Mouse (Mus musculus) c-Kit-negative CD71-positive TER-119-positive erythroid progenitor cells, embryonic 14.5 days (primary cell): Measurements from ENCODE around the gene Esrrb.

Experiments
- DNase-seq: peaks from one replicate; pipeline ENCODE4 v3.0.0-alpha.2; 2013; ENCODE audit warnings: low read depth, low spot score

Gene Esrrb

DNA sequence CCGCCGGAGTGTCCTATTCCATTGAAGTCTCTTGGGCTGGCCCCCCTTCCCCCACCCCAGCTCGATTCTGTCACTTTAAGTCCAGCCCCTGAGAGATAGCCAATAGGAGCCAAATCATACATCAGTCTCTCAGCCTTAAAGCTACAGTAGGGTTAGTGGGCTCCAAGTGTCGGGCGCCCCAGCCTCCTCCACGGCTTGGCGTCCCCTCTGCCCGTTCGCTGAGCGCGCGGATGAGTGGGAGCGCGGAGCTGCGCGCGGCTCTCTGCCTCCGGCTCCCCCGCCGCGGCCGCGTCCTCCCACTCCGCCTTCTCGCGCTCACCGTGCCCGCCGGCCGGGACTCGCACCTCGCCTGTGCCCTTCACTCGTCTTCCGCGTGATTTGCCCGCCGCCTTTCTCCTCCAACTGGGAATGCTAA, 60.6 kb downstream of the Esrrb start:
- no peak for DNase-seq

DNA sequence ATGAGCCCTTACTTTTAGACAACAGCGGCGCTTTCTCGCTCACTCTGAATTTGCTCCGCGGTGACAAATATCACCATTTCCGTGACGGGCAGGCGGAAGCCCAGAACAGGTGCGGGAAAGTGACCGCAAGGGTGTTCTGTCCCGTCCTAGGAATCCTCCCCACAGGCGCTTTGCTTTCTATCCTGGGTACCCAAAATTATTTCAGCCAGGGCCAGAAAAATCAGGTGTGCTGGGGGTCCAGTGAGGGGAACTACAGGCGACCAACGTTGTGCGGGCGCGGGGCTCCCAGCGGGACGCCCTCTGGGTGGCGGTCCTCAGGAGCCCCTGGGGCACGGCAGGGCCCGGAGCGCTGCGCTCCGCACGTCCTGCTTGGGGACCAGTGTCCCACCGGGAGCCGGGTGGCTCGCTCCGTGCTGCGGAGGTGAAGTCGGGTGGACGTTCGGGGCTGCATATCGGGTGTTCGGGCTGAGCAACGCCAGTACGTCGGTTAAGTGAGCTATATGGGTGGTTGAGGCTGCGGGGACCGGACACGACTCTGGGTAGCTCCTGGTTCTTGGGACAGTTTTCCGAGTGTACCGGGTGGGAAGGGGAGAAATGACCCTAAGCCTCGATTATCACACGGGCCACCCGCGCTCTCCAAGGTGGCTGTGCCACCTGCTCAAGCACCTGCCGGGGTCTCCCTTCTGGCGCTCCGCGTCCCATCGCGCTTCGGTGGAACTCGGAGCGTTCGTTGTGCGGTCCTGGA, 61.4 kb downstream of the Esrrb start:
- DNase-seq: no peak

DNA sequence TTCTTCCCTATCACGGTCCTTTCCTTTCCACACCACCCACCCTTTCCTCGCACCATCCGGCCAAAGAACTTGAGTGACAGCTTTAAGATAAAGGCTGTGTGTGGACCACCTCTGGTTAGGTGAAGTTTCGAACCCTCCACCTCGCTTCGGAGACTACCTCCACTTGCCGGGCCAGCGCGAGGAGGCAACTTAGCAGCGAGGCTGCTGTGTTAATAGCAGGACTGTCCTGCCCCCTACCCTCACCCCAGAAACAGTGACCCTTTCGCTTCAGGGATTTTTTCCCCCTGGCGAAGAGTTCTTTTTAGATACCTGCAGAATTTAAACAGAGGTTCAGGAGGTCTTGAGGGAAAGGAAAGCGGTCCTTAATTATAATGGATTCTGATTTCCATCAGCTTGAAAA, 62.2 kb downstream of the Esrrb start:
- DNase-seq: no peak

DNA sequence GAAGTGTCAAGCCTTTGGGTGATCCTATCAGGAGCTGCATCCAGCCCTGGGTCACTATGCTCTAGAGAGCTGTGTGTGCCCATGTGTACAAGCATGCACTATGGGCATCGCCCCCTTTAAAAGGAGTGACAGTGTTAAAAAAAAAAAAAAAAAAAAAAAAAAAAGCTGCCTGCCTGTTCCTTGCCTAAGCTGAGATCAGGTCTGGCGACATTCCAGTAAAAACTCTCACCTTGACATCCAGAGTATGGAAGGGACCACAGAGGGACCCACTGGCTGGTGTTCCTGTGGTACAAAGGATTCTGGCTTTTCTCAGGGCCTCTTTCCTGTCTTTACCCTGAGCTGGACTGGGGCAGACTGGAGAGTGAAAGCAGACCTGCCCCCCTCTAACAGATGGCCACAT, 66.7 kb downstream of the Esrrb start:
- no peak for DNase-seq

DNA sequence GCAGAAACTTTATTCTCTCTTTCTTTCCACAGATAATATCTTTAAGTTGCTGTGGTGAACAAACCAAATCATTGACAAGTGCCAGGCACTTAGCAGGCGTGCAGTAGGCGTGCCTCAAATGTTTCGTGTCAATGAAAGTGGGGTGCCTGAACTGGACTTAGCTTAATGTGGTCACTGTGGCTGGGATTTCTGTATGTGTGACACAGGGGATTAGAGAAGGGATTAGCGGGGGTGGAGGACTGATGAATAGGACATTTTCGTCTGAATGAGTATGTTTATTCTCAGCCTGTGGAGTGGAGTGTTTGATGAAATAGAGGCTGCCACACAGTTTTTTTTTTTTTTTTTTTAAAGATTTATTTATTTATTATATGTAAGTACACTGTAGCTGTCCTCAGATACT, 70.8 kb downstream of the Esrrb start:
- DNase-seq: no peak

DNA sequence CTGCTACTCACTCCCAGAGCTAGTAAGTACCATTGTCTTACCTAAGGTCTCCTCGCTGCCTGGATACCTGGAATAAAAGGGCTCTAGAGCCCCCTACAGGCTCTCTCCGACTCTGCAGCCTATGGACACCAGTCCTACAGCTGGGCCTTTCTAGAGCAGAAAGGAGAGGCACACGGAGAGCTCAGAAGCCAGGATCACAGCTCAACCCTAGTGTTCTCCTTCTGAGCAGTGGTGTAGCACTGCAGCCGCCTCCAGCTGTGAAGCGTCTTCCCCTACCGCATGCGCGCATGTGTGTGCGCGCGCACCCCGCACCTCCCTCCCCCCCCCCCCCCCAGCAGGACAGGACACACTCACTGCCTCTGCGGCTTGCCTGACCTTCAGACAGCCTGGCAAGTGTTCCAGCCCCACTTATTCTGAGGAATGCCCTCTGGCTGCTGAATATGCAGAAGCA, 72.5 kb downstream of the Esrrb start:
- no peak for DNase-seq

DNA sequence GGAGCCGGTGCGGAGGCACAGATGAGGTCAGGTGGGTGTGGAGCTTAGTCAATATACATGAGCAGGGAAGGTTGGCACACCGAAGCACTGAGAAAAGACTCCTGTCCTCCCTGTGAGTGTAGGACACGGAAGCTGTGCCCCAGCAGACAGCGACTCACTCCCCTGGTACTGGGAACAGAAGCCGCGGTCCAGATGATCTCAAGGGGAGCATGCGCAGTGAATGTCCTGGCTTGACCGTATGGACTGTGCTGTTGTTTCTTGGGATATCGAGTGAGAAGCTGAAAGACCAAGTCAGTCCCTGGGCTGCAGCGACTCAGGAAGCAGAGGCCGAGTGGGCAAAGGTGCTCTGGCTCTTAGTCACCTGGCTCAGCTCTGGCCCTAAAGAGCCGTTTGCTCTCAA, 74.7 kb downstream of the Esrrb start:
- DNase-seq: no peak

DNA sequence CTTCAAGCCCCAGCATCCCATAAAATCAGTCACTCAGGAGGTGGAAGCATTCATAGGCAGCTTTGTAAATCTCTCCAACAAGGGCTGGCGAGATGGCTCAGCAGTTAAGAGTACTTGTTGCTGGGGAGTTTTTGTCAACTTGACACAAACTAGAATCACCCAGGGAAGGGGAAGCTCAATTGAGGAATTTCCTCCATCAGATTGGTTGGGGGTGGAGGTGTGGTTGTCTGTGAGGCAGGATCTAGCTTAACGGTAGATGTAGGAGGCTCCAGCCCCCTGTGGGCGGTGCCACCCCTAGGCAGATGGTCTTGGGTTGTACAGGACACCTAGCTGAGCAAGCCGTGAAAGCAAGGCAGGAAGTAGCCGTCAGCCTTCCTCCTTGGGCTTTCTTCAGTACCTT, 89.9 kb downstream of the Esrrb start:
- no peak for DNase-seq

DNA sequence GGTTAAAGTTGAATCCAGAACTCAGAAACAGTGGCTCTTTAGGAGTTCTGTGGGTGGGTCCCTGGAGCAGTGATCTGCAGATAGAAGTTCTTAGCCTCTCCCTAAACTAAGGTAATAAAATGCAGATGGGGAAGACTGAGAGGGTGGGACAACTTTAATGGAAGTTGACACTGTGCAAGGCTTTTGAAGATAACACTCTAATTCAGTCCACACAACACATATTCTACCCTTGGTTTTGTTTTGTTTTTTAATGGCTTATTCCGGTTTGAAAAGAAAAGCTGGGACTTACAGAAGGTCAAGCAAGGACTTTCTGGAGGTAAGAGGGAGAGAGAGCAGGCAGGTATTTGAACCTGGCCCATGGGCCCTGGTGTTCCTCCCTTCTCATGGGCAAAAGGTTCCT, 94.1 kb downstream of the Esrrb start:
- no peak for DNase-seq

DNA sequence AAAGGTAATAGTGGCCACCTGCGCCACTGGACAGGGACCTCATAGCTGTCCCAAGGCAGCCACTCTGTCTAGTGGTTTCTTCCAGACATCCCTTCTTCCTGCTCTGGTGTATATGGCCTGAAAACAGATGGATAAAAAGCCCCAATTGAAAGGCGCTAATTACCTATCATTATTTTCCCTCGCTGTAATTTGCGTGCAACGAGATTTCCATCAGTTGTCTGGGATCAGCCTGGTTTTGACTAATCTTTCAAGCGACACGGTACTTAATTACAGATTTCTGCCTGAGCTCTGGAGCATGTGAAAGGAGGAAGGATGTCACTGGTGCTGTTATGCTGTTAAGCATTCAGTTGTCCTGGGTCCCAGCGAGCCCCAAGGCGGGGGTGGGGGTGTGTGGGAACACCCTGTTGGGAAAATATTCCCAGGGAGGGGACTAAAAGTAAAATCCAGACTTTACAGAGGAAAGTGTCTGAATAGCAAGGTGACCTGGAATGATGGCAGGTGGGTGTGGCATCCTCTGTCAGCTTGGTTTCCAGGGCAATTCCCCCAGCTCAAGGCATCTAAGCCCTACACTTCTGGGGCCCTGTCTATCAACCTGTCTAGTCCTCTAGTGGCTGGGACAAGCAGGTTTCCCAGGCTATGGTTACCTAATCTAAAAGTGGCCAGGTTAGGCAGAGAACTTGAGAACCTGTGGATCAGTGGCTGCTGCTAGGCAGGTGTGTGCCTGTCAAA, 102.0 kb downstream of the Esrrb start:
- no peak for DNase-seq

DNA sequence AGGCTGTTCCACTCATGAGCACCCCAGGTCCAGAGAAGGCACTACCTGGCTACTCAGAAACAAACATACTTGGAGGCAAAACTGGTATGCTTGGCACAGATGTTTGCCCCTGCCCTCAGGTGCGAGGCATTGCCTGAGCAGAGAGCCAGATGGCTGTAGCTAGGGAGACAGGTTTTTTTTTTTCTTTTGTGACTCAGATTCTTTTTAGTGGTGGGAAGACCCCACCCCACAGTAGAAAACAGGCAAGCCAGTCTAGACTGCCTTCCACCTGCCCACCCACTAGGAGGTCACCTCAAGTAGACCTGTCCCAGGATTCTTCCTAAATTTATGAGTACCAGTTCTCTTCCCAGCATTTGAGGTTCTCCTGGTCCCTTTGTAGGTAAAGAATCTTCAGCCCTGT, 103.5 kb downstream of the Esrrb start:
- DNase-seq: no peak

DNA sequence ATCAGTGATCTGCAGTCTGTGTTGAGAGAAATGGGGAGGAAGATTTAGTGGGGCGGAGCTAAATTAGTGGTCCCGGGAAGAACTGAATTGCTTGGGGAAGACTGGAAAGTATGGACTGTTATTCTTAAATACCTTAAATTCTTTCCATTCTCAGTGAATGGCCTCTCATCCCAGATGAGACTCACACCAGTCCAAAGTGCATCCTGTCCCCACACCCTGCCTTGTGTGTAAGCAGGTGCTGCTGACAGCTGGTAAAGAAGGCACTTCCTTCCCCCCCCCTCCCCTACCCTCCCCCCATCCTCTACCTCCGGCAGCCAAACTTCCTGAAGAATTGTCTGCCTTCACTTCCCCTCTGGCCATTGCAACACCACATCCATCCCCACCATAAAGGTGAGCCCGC, 105.3 kb downstream of the Esrrb start:
- no peak for DNase-seq

DNA sequence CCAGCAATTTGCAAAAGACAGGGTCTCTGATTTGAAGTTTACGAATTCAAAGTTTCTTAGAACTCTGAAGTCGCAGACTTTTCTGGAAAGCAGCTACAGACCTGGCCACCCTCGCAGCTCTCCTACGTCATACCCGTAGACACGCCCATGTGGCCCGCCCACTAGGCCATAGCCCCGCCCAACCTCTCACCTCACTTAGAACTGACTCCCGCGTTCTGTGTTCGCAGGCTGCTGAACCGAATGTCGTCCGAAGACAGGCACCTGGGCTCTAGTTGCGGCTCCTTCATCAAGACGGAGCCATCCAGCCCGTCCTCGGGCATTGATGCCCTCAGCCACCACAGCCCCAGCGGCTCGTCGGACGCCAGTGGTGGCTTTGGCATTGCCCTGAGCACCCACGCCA, 109.0 kb downstream of the Esrrb start:
- no peak for DNase-seq

DNA sequence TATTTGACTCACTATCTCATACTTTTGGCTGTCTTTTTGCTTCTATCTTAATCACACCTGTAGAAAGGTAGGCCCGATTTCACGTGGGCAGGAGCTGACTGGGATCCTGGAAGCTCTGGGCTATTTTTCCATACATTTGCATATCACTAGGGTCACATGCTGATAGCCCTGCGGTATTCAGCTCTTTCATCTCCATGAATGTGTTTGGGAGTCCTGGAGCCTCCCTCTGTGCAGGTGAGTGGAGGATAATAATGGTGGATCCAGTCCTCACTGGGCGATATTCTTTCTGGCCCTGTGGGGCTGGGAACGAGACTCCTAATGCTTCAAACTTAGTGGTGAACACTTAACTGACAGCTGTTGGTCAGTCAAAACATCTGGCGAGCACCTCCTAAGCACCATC, 110.0 kb downstream of the Esrrb start:
- DNase-seq: no peak

DNA sequence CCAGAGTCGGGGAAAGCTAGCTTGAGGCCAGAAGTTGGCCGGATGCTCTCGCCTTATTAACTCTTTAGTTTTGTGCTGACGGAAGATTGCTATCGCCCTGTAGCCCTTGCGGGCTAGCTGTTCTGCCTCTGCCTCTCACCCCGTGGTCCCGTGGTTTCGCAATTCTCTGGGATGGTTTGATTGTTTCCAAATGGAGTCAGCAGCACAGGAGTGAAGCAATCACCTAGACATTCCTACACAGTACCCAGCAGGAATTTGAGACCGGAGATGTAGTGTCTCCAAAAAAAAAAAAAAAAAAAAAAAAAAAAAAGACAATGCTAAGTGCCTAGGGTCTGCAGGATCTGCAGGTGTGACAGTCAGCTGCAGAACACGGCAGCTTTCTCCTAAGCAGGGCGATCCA, 112.7 kb downstream of the Esrrb start:
- no peak for DNase-seq

DNA sequence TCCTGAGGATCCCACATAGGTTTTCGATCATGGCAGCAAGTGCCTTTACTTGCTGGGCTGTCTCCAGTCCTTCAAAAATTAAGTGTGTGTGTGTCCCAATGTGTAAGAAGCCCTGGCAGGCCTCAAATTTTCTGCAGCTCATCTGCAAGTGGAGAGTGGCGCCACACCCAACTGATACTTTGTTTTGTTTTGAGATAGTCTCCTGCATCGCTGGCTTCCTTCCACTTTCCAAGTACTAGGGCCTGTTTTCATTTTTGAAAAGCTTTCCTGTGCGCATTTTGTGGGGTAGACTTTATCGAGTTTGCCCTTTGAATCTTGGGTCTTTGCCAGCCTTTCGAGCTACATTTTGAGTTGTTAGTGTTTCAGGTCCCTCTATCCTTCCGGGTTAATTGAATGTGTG, 115.1 kb downstream of the Esrrb start:
- no peak for DNase-seq

DNA sequence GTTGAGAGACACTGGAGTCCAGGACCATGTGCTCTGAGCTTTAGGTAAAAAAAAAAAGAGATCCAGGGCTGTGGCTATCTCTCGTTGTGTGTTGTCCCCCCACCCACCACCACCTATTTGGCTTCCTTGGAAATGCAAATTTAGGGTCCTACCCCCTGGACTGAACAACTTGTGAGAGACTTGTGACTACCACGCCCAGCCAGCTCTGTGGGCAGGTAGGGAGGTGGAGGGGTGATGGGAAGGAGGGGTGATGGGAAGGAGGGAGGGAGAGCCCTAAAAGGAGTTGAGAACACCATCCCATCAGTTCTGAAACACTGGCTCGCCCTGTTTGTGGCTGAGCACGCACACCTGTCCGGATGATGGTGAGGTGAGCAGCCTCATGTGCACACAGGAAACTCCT, 118.0 kb downstream of the Esrrb start:
- DNase-seq: no peak

DNA sequence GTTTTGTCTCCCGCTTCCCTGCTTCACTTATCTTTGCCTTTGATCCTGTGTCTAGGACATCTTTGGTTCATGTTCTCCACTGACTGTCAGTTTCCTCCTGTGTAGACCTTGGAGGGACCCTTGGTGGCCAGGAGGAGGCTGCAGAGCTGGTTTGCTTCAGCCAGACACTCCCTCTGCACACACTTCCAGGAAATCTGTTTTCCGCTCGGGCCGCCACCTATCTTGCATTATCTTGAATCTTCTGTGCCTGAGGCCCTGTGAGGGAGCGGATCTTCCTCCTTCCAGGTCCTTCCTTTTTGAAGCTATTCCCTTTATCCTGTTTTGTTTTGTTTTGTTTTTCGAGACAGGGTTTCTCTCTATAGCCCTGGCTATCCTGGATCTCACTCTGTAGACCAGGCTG, 121.1 kb downstream of the Esrrb start:
- DNase-seq: no peak

DNA sequence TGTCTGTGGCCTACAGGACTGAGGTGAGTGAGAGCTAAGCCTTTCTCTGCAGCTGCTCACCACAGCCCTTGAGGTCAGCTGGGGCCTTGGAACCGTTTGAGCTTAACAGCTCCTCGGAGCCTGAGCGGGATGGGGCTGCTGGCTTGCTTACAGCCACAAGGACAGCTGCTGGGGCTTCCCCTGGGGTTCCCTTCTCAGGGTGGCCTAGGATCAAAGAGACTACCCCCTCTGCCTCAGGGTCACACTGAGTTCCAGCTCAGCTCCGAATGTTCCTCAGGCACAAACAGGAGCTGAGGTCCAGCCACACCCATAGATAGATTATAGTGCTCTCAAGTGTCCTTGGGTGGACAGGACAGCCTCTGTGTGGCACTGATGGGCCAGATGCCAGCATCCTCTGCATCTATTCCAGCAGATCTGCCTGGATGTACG, 122.5 kb downstream of the Esrrb start:
- DNase-seq: no peak

DNA sequence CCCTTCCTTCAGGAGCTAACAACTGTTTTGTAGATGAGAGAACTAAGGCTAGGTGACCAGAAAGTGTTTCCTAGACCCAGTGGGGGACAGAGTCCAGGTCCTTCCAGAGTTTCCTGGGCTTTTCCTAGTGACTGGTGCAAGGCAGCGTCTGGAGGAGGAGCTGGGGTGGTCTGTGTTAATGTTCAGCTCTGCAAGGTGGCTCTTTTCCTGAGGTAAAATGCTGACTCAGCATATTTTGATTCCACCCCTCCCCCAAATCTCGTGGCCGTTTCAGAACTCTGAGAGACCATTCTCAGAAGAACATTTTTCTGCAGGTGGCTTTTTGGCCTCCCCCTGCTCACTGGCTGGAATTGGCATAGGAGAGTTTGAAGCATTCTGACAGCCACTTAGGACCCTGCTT, 127.1 kb downstream of the Esrrb start:
- DNase-seq: no peak

DNA sequence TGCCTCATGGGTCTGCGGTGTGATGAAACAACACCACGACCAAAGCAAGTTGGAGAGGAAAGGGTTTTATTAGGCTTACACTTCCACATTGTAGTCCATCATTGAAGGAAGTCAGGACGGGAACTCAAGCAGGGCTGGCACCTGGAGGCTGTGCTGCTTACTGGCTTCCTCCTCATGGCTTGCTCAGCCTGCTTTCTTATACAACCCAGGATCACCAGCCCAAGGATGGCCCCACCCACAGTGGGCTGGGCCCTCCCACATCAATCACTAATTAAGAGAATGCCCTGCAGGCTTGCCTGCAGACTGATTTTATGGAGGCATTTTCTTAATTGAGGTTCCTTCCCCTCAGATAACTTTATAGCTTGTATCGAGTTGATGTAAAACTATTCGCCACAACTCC, 129.1 kb downstream of the Esrrb start:
- DNase-seq: no peak

DNA sequence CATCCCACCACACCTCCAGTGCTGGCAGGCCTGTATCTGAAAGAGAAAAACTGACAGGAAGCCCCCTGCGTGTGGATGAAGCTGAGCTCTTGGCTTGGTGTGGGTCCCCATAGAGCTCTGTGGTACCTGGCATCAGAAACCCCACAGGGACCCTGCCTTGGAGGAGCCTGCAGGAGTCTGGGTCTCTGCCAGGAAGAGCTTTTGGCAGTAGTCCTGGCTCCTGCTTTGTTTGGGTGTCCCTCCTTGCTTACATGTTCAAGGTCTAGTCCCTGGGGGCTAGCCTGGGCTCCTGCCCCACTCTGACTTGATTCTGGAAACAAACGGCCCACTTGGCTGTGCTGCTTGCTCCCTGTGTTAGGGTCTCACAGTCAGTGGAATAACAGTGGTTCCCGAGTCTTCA, 130.6 kb downstream of the Esrrb start:
- no peak for DNase-seq

DNA sequence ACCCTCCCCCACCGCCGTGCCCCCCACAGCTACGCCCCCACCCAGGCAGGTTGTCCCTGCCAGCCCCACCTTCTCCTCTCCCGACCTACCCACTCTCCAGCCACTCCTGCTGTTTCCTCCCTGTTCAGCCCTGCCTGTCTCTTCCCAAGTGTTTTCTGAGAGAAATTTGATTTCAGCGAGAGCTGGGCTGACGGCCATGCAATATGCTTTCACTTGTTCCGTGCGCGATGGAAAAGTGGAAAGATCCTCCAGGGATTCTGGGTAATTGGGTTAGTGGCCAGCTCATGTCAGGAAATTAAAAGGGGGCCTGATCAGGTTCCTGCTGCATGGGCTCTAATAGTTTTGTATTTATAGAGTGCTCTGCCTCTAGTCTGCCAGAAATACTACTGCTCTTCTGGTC, 131.9 kb downstream of the Esrrb start:
- DNase-seq: no peak
